Mouse (Mus musculus) heart, postnatal 10 days (tissue): ENCODE results near the gene Serpina6. TPM values are rescaled to one million over a fixed set of nuclear protein-coding genes. Genes with fewer than 3 reads are reported as not detected.

Source experiments
- DNase-seq, 2 experiments: peaks; one replicate each; pipeline ENCODE4 v3.0.0; 2021
- intact Hi-C: fragments of 180-260 bp; cut with DNase I; formaldehyde crosslinking; loops from one replicate; pipeline ENCODE4 v1.15.1; 2025
- total RNA-seq, 2 experiments: library from RNA; stranded (reverse); gene quantifications; 2 replicates each; pipeline ENCODE4 v1.2.3; 2021

Serpina6 gene
- total RNA-seq, 2 experiments from 2014 or later = not detected

DNA sequence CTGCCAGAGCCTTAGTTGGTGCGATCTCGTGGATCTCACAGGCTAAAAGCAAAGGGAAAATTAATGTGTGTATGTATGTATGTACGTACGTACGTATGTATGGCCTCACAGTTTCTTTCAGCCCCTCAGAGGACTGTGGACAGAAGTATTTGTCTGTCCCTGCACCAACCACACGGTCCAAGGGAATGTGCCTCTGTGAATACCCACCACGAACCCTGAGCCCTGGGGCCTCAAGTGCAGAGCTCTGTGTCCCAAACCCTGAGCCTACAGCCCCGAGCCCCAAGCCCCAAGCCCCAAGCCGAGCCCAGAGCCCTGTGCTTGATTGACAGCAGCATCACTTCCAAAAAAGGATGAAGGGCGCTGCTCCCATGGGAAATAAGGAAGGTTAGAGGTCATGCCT lies 979 bp upstream of the Serpina6 start:
- intact Hi-C loops = no loop called here
- no peak for DNase-seq

DNA sequence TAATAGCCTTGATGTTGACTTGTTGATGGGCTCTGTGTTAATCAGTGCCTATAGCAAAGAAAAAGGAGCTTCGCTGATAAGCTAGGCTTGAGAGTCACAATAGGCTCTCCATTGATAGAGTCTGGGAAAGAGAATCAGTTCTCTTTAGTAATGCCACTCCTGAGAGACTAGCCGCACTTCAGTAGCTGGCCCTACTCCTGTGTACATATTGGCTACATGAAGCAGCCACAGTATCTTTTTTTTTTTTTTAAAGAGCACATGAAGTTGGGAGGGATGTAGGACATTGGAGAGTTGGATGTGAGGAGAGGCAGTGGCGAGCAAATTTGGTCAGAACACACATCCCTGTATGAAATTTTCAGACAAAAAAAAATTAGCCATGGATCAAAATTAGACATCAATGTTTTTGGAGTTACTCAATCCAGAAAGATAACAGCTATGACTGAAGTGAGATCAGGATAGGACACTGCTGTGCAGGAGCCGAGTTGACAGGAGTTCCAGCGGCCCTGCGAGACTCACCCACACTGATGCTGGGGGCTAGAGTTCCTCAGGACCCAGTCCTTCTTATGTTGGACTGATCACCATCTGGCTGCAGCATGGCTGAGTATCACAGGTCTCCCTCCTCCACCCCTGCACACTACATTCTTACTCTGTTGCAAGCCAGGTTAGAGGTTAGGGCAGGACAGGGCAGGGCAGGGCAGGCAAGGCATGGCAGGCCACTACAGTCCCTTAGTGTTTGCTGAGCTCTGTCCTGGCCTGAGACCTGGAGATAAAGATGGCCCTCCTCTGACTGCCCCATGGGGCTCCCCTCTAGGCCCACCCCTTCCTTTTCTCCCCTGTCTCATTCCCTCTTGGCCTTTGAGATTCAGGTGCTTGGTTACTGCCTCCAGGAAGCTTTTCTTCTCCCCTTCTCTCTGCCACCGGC lies 1.6 kb downstream of the Serpina6 start:
- intact Hi-C loops = no loop called here

DNA sequence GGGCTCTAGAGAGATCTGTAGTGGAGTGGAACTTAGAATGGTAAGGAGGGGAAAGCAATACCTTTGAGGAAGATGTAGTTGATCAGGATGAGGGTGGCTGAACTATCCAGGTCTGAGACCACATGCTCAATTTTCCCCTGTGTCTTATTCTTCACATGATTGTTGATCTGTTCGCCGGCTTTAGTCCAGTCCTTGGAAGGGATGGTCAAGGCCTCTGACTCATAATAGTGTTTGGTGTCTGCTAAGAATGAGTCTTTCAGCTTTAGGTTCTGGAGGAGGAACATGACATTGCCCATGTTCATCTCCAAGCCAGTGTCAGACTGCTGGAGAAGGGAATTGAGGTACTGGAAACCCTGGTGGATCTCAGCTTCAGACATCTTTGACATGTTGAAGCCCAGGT lies 3.2 kb downstream of the Serpina6 start:
- intact Hi-C loops = no loop called here

More for the DNA sequence above, 1.6 kb downstream of the Serpina6 start:
- no peak for DNase-seq

DNA sequence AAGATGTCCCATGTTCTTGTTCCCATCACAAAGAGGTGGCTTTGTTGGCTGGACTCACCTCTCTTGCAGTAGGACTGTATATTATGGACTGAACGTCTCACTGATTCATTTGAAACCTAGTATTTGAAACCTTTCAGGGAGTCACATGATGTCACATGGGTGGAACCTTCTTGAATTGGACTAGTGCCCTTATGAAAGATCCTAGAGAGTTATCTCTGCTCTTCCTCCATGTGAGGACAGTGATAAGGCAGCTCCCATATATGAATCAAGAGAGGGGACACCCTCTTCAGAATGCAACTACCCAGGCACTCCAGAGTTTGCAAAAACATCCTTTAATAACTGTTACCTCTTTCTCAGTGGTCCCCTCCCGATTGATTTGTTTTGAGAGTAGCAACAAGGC lies 10.7 kb downstream of the Serpina6 start:
- no peak for DNase-seq
- intact Hi-C loops = no loop called here

More for the DNA sequence above, 3.2 kb downstream of the Serpina6 start:
- DNase-seq = no peak

DNA sequence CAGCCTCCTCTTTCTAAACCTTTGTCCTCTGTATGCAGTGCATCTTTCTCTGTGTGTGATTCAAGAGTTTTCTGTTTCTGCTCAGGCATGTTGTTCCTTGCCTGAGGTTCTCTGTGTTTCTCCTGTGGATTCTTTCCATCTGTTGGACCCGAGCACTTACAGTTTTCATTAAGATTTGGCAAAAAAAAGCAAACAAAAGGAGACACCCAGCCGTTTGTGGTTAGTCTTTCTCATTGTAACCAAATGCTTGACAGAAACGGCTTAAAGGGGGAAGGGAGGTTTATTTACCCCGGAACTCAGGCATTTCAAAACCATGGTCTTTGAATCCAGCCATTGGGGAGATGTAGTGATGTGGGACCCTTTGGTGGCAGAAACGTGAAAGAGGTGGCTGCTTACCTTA lies 12.4 kb downstream of the Serpina6 start:
- intact Hi-C loops = loop anchor here (5.0 kb wide), 1 partner anchor 217 kb away; the partner anchor contains the start of gene Ddx24

DNA sequence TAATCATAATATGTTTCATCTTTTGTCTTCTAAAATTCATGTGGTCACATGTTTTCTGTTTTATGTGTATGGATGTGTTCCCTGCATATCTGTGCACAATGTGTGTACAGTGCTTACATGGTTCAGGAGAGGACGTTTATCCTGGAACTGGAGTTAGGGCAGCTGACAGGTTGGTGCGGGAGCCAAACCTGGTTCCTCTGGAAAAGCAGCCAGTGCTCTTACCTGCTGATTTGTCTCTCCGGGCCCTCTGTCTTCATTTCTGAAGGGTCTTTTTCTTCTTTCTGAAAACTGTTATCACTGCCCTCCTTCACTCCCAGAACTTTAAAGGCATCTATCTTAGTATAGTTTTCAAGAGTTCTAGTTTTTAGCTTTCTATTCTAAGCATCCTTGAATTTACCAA lies 13.2 kb downstream of the Serpina6 start:
- intact Hi-C loops = loop anchor here (2.0 to 5.0 kb wide), 2 partner anchors 99 to 217 kb away; partner anchors contain the start of gene Ddx24
- DNase-seq = no peak

More for the DNA sequence above, 12.4 kb downstream of the Serpina6 start:
- DNase-seq = no peak

DNA sequence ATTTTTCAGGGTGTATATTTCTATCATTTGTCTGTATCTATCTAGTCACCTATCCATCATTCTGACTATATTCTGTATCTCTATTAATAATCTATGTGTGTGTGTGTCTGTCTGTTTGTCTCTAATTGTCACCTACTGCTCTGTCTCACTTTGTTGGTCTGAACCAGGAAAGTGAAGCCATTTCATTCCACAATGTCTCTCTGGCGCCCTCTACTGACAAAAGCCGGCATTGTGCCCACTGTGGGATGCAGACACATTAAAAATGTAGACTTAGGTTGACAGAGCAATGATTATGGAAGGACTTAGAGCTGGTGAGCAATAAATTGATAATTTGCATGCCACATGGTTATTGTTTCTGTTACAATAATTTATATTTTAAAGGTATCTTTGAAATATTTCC lies 13.7 kb downstream of the Serpina6 start:
- peak; percentile 77 to 86 for DNase-seq
- intact Hi-C loops = loop anchor here (2.0 to 5.0 kb wide), 2 partner anchors 99 to 216 kb away; partner anchors contain the start of gene Ddx24

DNA sequence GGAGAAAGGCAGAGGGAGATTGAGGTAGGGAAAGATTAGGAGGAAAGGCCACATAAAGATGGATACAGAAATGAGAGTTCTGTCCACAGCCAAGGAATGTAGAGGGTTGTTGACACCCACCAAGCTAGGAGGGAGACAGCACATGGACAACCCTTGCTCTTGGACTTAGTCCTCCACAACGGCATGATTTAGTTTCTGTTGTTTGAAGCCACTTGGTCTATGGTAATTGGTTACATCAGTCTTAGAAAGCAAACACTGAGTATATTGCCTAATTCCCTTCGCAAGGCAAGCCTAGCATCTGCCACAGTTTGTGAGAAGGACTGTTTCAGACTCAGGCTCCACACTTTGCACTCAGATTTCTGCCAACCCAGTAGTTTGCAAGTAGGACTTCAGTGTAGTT lies 21.2 kb downstream of the Serpina6 start:
- no peak for DNase-seq
- intact Hi-C loops = no loop called here

DNA sequence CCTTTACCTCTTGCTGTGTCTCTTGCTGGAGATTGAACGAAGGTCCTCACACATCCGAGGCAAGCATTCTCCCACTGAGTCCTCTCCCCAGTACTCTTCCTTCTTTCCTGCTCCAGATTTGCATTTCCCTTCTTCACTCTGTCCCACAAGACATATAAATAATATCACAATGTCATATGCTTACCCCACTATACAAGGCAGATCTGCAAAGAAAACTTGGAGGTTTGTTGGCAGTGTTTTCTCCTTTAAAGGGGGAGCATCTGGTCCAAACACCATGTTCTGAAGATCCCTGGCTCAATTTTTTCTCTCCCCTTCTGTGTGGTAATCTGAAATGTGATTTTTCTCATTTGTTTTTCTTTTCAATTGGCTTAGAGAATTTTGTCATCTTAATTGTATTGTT lies 22.6 kb downstream of the Serpina6 start:
- intact Hi-C loops = no loop called here
- DNase-seq = no peak

DNA sequence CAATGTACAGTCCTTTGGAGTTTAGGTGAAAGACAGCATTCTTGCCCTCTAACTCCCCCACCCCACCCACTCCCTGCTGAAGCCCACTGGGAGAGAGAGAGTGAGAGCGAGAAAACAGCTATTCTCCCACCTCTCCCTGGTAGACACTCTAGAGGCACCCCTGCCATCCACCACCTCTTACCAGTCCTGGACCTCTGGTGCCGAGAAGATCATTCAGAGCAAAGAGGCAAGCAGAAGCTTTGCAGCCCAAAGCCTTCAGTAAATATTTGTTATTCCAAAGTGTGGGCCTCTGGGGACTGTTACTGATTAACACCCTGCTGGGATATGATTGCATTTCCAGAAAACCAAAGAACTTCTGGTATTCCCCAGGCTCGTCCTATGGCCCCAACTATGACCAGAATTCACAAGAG lies 25.8 kb downstream of the Serpina6 start, which contains the start of gene Serpina10:
Serpina10 (minus strand) TSS at position 242 of the 410 bp plus-strand sequence.
- intact Hi-C loops = no loop called here
- no peak for DNase-seq

DNA sequence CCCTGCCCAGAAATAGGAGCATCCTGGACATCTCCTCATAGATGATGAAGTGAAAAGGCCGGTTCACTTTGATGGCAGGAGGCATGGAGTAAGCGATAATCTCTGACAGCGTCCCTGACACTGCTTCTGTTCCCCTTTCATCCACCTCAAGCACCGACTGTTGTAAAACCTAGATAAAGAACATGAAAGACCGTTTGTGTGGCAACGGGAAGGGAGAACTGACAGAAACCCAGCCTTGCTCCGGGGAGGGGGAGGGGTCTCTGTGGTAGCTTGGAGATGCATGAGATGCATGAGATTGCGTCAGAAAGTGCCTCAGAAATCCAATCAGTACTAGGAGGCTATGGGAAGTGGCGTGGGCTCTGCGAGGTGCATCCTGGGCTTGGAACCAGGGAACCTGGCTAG lies 40.2 kb downstream of the Serpina6 start:
- intact Hi-C loops = no loop called here
- no peak for DNase-seq

DNA sequence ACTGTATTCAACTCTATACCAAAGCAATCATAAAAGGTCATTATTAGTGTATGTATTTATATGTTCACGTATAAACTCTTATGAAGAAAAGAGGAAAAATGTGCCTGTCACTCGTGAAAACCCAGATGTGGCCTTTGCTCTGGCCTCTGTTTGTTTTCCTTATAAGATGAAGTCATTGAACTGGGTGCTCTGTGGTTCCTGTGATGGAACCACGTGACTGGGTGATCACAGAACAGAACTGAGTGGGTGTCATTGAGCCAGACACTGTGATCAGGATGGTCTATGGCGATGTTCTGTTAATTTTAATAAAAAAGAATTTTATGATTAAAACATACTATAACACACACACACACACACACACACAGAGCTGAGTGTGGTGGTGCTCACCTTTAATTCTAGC lies 41.3 kb downstream of the Serpina6 start:
- DNase-seq = no peak
- intact Hi-C loops = no loop called here

DNA sequence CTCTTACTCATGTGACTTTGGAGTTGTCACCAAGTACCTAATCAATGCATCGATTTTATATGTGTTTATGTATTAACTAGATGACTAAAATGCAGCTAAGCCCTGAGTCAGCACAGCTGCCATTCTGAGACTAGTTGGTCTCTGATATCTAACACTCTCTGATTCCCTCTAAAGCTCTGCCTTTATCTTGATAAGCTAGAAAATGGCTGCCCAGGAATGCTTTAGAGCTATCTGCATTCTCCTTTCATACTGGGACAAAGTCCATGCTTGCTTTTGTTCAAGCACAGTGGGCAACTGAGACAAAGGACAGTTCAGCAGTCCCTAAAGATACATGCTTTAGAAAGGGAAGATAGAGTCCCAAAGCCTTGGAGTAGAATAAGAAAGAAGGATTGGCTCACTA lies 41.9 kb downstream of the Serpina6 start:
- intact Hi-C loops = no loop called here
- no peak for DNase-seq

DNA sequence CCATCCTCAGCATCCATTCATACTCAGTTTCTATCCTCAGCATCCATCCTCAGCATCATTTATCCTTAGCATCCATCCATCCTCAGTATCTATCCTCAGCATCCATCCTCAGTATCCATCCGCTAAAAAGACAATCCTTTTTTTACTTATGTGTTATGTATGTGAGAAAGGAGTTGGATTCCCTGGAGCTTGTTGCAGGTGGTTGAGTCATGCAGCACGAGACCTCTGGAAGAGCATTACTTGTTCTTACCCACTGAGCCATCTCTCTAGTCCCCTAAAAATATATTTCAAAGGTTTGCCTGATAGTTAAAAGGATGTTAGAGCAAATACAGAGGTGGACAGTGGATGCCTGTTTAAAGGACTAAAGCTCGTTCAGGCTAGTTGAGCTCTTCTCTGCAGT lies 55.2 kb downstream of the Serpina6 start:
- DNase-seq = no peak
- intact Hi-C loops = no loop called here

DNA sequence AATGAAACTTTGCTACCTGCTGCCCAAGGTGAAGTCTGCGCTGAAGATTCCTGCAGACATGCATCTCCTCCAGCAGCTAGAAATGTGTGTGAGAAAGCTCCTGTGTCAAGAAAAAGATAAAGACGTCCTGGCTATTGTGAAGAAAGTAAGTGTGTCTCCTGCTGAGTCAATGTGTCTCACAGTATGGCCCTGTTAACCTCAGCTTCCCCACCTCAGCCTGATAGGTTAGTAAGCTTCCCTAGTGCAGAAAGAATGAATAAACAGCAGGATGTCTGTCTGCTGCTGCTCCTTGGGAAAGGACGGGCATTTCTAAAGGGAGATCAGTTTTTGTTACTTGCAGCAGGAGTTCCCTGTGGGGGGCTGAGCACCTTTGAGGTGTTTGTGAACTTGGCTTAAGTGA lies 56.6 kb downstream of the Serpina6 start:
- intact Hi-C loops = no loop called here
- no peak for DNase-seq

DNA sequence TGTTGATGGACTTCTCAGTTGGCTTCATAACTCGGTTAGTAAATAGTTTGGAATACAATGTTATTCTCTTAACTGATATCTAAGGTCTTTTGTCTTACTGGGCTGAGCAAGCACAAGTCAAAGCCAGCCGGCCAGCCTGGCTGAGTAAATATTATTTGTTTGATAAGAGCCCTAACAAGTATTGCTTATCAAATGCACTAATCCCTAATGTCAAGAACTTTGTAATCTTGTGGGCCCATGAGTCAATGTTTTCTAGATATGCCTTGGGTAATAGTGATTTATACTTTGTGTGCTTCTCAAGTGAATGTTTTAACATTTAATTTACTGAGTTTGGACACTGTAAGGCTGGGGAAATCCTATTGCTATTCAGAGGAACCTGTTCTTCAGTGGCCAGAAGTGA lies 58.6 kb downstream of the Serpina6 start:
- intact Hi-C loops = no loop called here
- DNase-seq = no peak

Other genes starting within 250 kb of the Serpina6 start
- gene 9330161L09Rik, start 249.4 kb downstream of the Serpina6 start, total RNA-seq = 1 to 10 TPM in 1 of 2 experiments, under 1 TPM in 1; 0.97 to 1.8 TPM
- gene Ddx24, start 231.4 kb downstream of the Serpina6 start, total RNA-seq = 10 to 100 TPM; 82.2 to 94.5 TPM
- 100 to 1,000 TPM in 1 of 2 experiments, 10 to 100 TPM in 1; 75.4 to 153 TPM for gene Ifi27, start 223.0 kb downstream of the Serpina6 start, total RNA-seq
- gene Ifi27l2a, start 213.5 kb downstream of the Serpina6 start, total RNA-seq = 10 to 100 TPM in 1 of 2 experiments, 1 to 10 TPM in 1; 5.7 to 11.5 TPM
- not detected for gene Ifi27l2b, start 200.0 kb downstream of the Serpina6 start, total RNA-seq
- gene Ppp4r4, start 124.9 kb downstream of the Serpina6 start, total RNA-seq = under 1 TPM; 0.47 to 0.48 TPM
- gene Serpina10, start 25.8 kb downstream of the Serpina6 start, total RNA-seq = not detected
- gene Serpina16, start 18.9 kb upstream of the Serpina6 start, total RNA-seq = not detected
- gene Serpina1f, start 38.3 kb upstream of the Serpina6 start, total RNA-seq = not detected
- under 1 TPM in 1 of 2 experiments, not detected in 1; 0.25 TPM for gene Serpina1d, start 116.4 kb upstream of the Serpina6 start, total RNA-seq
- gene Serpina1b, start 173.2 kb upstream of the Serpina6 start, total RNA-seq = under 1 TPM in 1 of 2 experiments, not detected in 1; 0.19 TPM
- gene Serpina1a, start 206.3 kb upstream of the Serpina6 start, total RNA-seq = not detected
- gene Serpina1c, start 247.7 kb upstream of the Serpina6 start, total RNA-seq = not detected